Mouse (Mus musculus) megakaryocyte-erythroid progenitor cell, adult 5-6 weeks (primary cell): ENCODE results near the gene 1700028K03Rik. TPM values are rescaled to one million over a fixed set of nuclear protein-coding genes. Genes with fewer than 3 reads are reported as not detected.

Source experiments
- ATAC-seq: replicated peaks from 2 replicates; pipeline ENCODE4 v1.8.0; 2016; ENCODE audit warnings: mild to moderate bottlenecking, inconsistent platforms; ENCODE audit not compliant: severe bottlenecking, poor library complexity, low FRiP score, low TSS enrichment
- total RNA-seq, 2 experiments: library from RNA; stranded (forward) in 1 of 2; stranded (reverse) in 1 of 2; fragments of 200-1000, 215-1000 nt in 1 of 2; fragments of >200 nt in 1 of 2; fragmentation: Nextera tagmentation in 1 of 2; gene quantifications; 2 replicates each; pipeline ENCODE4 v1.2.3; 2014 to 2017

Gene 1700028K03Rik
- total RNA-seq (2014; fragmentation: Nextera tagmentation) (0.30 TPM in 1 of 2 replicates, not detected in the other), total RNA-seq (2017) (not detected in 2 replicates)

GRCm38 (mm10) chr5:107534581-107534980, at the start of gene 1700028K03Rik:
Gene 1700028K03Rik, plus strand, starts transcription at chr5:107534709.
- no peak for ATAC-seq

- no peak for ATAC-seq
Measured at GRCm38 (mm10) chr5:107488996-107489395, 45.5 kb upstream of the 1700028K03Rik start.

GRCm38 (mm10) chr5:107491036-107491435, 43.5 kb upstream of the 1700028K03Rik start:
- no peak for ATAC-seq

GRCm38 (mm10) chr5:107492471-107492870, 42.0 kb upstream of the 1700028K03Rik start:
- ATAC-seq = no peak

- ATAC-seq = 0 out of 2 replicates have a peak, but pooled peaks have one; percentile 34
Measured at GRCm38 (mm10) chr5:107494759-107495158, 39.8 kb upstream of the 1700028K03Rik start.

GRCm38 (mm10) chr5:107496047-107496446, 38.5 kb upstream of the 1700028K03Rik start:
- ATAC-seq = no peak

GRCm38 (mm10) chr5:107497519-107498501, 36.7 kb upstream of the 1700028K03Rik start:
- no peak for ATAC-seq

GRCm38 (mm10) chr5:107498806-107499310, 35.7 kb upstream of the 1700028K03Rik start:
- no peak for ATAC-seq

GRCm38 (mm10) chr5:107499891-107500535, 34.5 kb upstream of the 1700028K03Rik start:
- no peak for ATAC-seq

GRCm38 (mm10) chr5:107500741-107501140, 33.8 kb upstream of the 1700028K03Rik start:
- no peak for ATAC-seq

GRCm38 (mm10) chr5:107507321-107507720, 27.2 kb upstream of the 1700028K03Rik start, which contains the start of gene Gm42669:
Gene Gm42669, plus strand, starts transcription at chr5:107507621.
- no peak for ATAC-seq

GRCm38 (mm10) chr5:107510503-107510902, 24.0 kb upstream of the 1700028K03Rik start:
- ATAC-seq = no peak

GRCm38 (mm10) chr5:107511326-107511725, 23.2 kb upstream of the 1700028K03Rik start:
- ATAC-seq = no peak

- peak; percentile 95 for ATAC-seq
Measured at GRCm38 (mm10) chr5:107513583-107513982, 20.9 kb upstream of the 1700028K03Rik start.

- ATAC-seq = no peak
Measured at GRCm38 (mm10) chr5:107515453-107515852, 19.1 kb upstream of the 1700028K03Rik start.

- no peak for ATAC-seq
Measured at GRCm38 (mm10) chr5:107516087-107516486, 18.4 kb upstream of the 1700028K03Rik start.

GRCm38 (mm10) chr5:107518602-107519001, 15.9 kb upstream of the 1700028K03Rik start:
- no peak for ATAC-seq

- ATAC-seq = no peak
Measured at GRCm38 (mm10) chr5:107521386-107521785, 13.1 kb upstream of the 1700028K03Rik start.

- no peak for ATAC-seq
Measured at GRCm38 (mm10) chr5:107521897-107522296, 12.6 kb upstream of the 1700028K03Rik start.

- no peak for ATAC-seq
Measured at GRCm38 (mm10) chr5:107524281-107524680, 10.2 kb upstream of the 1700028K03Rik start.
